Mouse (Mus musculus) brain, embryonic 14.5 days (tissue): ENCODE measurements around the gene Proser1.

Source experiments
- CTCF ChIP-seq: fragments of 200-500 bp; IDR thresholded peaks from 2 replicates; pipeline ENCODE4 v1.5.1; 2012; ENCODE audit warnings: inconsistent platforms, mild to moderate bottlenecking, moderate library complexity, borderline replicate concordance; ENCODE audit not compliant: insufficient read depth, insufficient read length; ENCODE audit errors: extremely low read depth
- POLR2A ChIP-seq: fragments of 200-500 bp; IDR thresholded peaks from 2 replicates; pipeline ENCODE4 v1.6.1; 2012; ENCODE audit warnings: mild to moderate bottlenecking, inconsistent platforms, borderline replicate concordance; ENCODE audit not compliant: poor library complexity, insufficient read depth, insufficient read length, severe bottlenecking; ENCODE audit errors: extremely low read depth

DNA sequence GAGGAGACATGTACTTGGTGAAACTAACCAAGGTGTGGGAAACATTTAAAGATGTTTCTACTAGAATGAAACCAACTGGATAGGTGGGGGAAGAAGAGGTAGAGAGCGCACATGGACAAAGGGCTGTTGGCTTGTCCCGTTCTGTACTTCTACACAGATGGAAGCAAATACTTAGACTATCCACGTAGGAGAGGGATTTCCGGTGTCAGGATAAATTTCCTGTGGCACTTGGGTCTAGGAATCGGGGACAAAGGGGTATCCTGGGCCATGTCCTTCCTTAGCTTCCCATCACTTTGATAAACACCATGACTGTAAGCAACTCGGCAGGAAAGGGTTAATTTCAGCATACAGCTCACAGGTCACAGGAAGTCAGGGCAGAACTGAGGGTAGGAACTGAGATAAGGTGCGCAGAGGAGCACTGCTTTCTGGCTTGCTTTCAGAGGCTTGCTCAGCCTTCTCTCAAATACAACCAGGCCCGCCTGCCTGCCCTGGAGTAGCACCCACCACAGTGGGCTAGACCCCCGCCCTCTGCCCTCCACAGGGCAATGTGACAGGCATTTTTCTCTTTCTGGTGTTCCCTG is 23.6 kb downstream of the Proser1 start:
- no peak for TF ChIP-seq POLR2A
- no peak for TF ChIP-seq CTCF
